Mouse (Mus musculus) forebrain, embryonic 10.5 days (tissue): ENCODE measurements at regions not wholly inside any gene's neighbourhood (a gene's known extent, or its start where the extent isn't known, plus 50 kb on each side); places are given as distances from the start of the nearest gene placed in this dataset.

ENCODE experiments used
- DNase-seq: peaks from one replicate; pipeline ENCODE4 v3.0.0-alpha.2; 2017; ENCODE audit warnings: low spot score; ENCODE audit errors: extremely low spot score
- H3K27ac ChIP-seq: fragments of 300-500 bp; sonication (generic); 2 replicates; pipeline ENCODE4 v1.5.1; 2016; ENCODE audit warnings: mild to moderate bottlenecking
- H3K27me3 ChIP-seq: fragments of 300-500 bp; sonication (generic); 2 replicates; pipeline ENCODE4 v1.6.1; 2016; ENCODE audit warnings: mild to moderate bottlenecking; ENCODE audit not compliant: poor library complexity, severe bottlenecking
- H3K36me3 ChIP-seq: fragments of 300-500 bp; sonication (generic); replicated peaks from 2 replicates; pipeline ENCODE4 v1.6.1; 2016; ENCODE audit warnings: mild to moderate bottlenecking, moderate library complexity
- H3K4me1 ChIP-seq: fragments of 300-500 bp; sonication (generic); 2 replicates; pipeline ENCODE4 v1.6.1; 2016
- H3K4me3 ChIP-seq: fragments of 300-500 bp; sonication (generic); 2 replicates; pipeline ENCODE4 v1.5.1; 2016; ENCODE audit warnings: mild to moderate bottlenecking, moderate library complexity
- H3K9me3 ChIP-seq: fragments of 300-500 bp; sonication (generic); 2 replicates; pipeline ENCODE4 v1.6.1; 2016; ENCODE audit warnings: mild to moderate bottlenecking, moderate library complexity
- WGBS: fragments of 180-500 bp; shearing (Covaris S2); methylation state at CpG from one replicate; pipeline ENCODE4 v1.1.7; 2016; 5-methylcytosine and 5-hydroxymethylcytosine counted together

DNA sequence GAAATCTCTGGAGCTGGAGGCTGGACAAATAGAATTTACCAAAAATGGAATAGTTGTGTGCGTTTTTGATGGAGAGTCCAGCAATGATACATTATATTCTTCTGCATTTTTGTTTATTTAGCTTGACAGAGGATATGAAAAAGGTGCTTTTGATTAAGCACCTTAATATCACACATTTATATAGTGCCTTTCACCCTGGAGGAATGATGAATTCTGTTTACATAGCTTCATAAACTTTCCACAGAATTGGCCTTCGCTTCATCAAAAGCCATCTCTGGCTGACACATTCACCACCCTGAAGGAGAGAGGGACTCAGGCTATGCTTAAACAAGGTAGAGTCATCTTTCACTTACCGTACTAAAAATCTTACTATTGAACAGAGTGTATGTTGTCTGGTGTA lies 208.0 kb upstream of the Chrm2 start:
- Histone ChIP-seq H3K27ac (no peak overlapping the region), H3K4me3 (no peak overlapping the region), H3K4me1 (peaks cover 11% of the 10 kb centered on the region; the same call in 1 of the 2 replicates), H3K36me3 (no peaks in the 10 kb centered on the region), H3K9me3 (no peaks in the 10 kb centered on the region), H3K27me3 (no peaks in the 10 kb centered on the region)
- WGBS = 92% methylated on average over 3 of the region's 3 CpGs
- no peak for DNase-seq

DNA sequence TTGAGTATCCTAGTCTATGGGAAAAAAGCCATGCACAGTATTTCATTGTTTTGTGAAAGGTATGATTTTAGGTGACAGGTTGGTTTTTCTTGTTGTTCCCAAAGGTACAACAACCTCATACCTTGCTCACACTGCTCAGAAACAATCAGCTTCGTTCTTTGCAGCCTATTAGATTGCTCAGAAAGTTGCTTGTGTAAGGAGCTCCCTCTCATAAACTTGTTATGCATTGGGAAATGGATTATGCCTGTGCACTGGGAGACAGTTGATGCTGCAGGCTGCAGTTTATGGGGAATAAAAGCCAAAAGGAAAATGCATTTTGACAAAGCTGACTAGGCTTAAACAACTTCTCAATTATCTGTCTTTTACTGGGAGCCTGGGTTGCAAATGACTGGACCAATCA lies 205.2 kb upstream of the Chrm2 start:
- no peaks in the 10 kb centered on the region for H3K27me3 ChIP-seq
- no peak for DNase-seq
- no peaks in the 10 kb centered on the region for H3K36me3 ChIP-seq
- no peak overlapping the region for H3K4me3 ChIP-seq
- peaks cover 6% of the 10 kb centered on the region; the same call in 1 of the 2 replicates for H3K4me1 ChIP-seq
- no peaks in the 10 kb centered on the region for H3K9me3 ChIP-seq
- WGBS = 75% methylated on average over 1 of the region's 1 CpGs
- H3K27ac ChIP-seq = no peak overlapping the region

DNA sequence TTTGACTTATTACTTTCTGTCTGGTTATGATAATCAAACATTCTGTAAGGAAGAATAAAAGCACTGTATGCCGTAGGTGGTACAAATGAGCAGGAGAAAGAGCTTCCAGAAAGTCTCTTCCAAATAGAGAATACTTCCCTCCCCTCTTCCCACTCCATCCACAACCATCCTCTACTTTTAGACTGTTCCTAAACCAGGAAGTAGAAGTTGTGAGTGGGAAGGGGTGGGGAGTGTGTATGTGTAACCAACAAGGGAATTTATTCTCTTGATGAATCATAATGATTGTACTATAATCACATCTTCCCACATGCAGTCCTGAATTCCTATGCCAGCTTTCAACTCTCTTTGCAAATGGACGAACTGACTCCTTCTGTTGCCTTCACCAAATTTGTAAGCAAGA lies 181.2 kb upstream of the Chrm2 start:
- no peaks in the 10 kb centered on the region for H3K27me3 ChIP-seq
- DNase-seq = no peak
- no peaks in the 10 kb centered on the region for H3K36me3 ChIP-seq
- WGBS = 83% methylated on average over 2 of the region's 2 CpGs
- H3K4me1 ChIP-seq = no peaks in the 10 kb centered on the region
- no peak overlapping the region for H3K4me3 ChIP-seq
- H3K9me3 ChIP-seq = no peaks in the 10 kb centered on the region
- no peak overlapping the region for H3K27ac ChIP-seq

DNA sequence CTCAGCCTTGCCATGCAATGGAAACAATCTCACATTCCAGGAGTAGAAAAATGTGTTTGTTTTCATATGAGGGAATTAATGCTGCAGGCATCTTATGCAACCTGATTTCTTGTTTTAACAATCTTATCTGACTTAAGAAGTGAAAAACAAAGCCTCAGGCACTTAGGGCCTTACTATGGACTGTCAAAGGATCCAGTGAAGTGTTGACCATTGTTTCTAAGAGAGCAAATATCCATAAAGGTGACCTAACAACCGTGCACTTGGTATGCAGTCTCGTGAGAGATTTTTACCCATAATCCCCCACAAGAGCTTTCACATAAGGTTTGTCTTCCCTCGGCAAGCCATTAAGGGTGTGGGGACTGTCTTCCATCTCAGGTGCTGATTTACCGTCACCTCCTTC lies 166.6 kb upstream of the Chrm2 start:
- no peaks in the 10 kb centered on the region for H3K9me3 ChIP-seq
- WGBS = 77% methylated on average over 4 of the region's 4 CpGs

DNA sequence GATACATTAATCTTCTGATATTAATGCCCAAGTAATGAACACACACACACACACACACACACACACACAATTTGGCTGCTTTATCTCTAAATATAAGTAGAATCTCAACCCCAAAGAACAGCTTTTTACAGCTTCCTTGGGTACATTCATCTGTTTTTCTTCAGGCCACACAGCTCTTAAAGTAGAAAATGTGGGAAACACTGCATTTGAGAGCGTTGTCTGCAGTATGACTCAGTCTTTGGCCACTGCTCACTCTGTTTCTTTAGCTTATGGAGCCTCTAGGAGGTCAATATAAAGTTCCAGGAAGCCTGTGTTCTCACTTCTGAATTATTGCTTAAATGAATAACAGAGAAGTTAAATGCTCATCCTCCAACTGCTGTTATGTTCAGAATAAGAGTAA lies 153.4 kb upstream of the Chrm2 start:
- H3K27ac ChIP-seq = no peak overlapping the region
- H3K4me1 ChIP-seq = no peaks in the 10 kb centered on the region
- WGBS = 88% methylated on average over 1 of the region's 1 CpGs
- H3K9me3 ChIP-seq = no peaks in the 10 kb centered on the region
- no peaks in the 10 kb centered on the region for H3K36me3 ChIP-seq
- H3K4me3 ChIP-seq = no peak overlapping the region
- no peaks in the 10 kb centered on the region for H3K27me3 ChIP-seq
- DNase-seq = no peak

More for the DNA sequence above, 166.6 kb upstream of the Chrm2 start:
- Histone ChIP-seq H3K4me3 (no peak overlapping the region), H3K4me1 (peaks cover 7% of the 10 kb centered on the region), H3K27ac (no peak overlapping the region), H3K27me3 (no peaks in the 10 kb centered on the region), H3K36me3 (no peaks in the 10 kb centered on the region)
- DNase-seq = no peak

DNA sequence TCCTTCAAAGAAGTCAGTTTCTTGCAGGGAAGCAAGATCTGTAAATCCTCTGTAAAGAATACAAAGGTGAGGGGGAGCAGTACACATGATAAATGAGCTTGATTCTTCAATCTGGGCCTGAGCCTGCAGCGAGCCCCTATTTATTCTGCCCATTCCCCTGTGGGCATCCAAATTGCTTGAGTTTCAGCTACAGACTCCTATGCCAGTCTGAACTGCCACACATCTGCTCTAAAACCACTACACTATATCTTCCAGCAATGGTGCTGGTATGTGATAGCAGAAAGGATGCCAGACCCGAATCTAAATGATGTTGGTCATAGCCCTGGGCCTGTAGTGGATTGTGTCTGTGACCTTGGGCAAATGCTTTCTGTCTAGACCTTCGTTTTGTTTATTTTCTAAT lies 140.9 kb upstream of the Chrm2 start:
- H3K36me3 ChIP-seq = no peaks in the 10 kb centered on the region
- 85% methylated on average over 3 of the region's 3 CpGs for WGBS
- no peaks in the 10 kb centered on the region for H3K4me1 ChIP-seq
- H3K9me3 ChIP-seq = no peaks in the 10 kb centered on the region
- no peaks in the 10 kb centered on the region for H3K27me3 ChIP-seq
- no peak overlapping the region for H3K4me3 ChIP-seq
- no peak for DNase-seq
- no peak overlapping the region for H3K27ac ChIP-seq

DNA sequence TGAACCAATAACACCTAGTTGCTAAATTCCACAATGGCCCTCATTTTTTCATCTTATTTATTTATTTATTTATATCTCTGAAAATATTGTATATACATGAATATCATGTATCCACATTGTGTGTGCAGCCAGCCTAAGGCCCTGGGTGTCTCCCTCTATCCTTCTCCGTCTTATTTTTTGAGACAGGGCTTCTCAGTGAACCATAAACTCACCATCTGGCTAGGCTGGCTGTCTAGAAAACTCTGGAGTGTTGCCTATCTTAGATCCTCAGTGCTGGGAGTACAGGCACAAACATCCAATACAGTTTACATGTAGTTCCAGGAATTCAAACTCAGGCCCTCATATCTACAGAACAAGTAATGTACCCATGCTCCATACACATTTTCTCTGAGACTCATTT lies 139.7 kb upstream of the Chrm2 start:
- WGBS = 88% methylated on average over 1 of the region's 1 CpGs

DNA sequence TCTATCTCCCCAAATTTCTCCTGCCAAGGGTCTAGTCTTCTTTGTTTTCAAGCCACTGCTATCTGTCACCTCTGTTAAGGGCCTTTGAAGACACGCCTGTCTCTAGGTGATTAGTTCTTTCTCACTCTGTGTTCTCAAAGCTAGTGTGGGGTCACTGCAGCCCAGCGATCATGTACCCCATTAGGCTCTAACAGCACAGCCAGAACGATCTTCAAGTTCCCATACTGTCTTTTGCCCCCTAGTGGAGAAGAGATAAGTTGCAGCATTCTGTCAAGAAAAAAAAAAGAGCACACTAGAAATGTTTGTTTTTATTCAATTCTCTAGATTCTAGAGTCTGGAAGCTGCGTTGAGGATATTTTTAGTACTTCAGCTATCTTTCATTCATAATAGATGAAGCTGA lies 138.8 kb upstream of the Chrm2 start:
- H3K27ac ChIP-seq = no peak overlapping the region
- H3K4me3 ChIP-seq = no peak overlapping the region
- no peaks in the 10 kb centered on the region for H3K9me3 ChIP-seq
- H3K27me3 ChIP-seq = no peaks in the 10 kb centered on the region
- no peaks in the 10 kb centered on the region for H3K4me1 ChIP-seq
- 40% methylated on average over 4 of the region's 4 CpGs for WGBS
- no peaks in the 10 kb centered on the region for H3K36me3 ChIP-seq
- DNase-seq = peak; percentile 16

More for the DNA sequence above, 139.7 kb upstream of the Chrm2 start:
- H3K4me1 ChIP-seq = no peaks in the 10 kb centered on the region
- H3K4me3 ChIP-seq = no peak overlapping the region
- no peaks in the 10 kb centered on the region for H3K9me3 ChIP-seq
- H3K36me3 ChIP-seq = no peaks in the 10 kb centered on the region
- no peak for DNase-seq
- no peak overlapping the region for H3K27ac ChIP-seq
- H3K27me3 ChIP-seq = no peaks in the 10 kb centered on the region

DNA sequence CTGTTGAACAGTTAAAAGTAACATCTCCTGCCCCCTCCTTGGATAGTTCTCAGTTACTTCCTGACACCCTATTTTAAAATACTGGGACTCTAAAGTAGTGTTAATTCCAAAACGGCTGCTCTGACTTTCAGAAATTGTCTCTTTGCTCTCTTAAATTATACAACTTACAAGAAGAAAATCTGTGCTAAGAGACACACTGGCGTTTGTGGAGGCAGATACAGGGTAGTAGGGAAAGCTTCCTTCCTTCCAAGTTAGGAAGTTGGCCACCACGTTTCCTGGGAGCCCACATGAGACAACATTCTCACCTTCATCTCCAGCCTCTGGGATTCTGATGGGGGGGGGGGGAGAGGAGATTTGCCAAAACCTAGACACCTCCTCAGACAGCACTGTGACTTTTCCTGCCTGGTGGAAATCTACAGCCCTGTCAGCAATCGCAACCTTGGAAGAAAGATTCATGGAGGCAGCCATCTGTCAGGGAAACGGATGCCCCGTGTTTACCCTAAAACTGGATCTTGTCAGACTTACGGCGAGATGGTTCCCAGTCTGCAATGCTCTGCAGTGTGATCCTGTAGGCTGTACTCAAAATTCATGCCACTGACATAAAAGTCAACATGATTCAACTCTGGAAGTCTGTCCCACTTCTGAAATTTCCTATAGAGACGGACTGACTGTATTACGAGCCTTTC lies 121.0 kb upstream of the Chrm2 start:
- no peak overlapping the region for H3K27ac ChIP-seq
- WGBS = 91% methylated on average over 10 of the region's 10 CpGs
- H3K4me1 ChIP-seq = no peaks in the 10 kb centered on the region
- H3K4me3 ChIP-seq = no peak overlapping the region
- H3K9me3 ChIP-seq = peaks cover 3% of the 10 kb centered on the region; the same call in 1 of the 2 replicates
- H3K27me3 ChIP-seq = no peaks in the 10 kb centered on the region
- no peak for DNase-seq
- no peaks in the 10 kb centered on the region for H3K36me3 ChIP-seq

DNA sequence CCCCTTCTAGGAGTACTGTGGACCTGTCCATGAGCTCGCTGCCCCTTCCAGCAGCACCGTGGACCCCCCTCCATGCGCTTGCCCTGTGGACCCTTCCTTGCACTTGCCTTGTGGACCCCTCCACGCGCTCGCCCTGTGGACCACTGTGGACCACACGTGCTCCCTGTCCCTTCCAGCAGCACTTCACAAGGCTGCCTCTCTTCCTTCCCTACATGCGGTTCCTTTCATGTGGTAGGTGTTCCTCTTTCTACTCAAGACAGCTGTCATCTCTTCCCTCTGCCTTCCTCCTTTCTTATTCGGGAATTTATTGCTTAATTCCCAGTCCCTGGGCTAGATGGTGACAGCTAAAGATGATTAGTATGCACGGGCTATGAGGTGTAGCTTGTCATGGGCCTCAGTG lies 101.2 kb upstream of the Chrm2 start:
- no peaks in the 10 kb centered on the region for H3K4me1 ChIP-seq
- H3K9me3 ChIP-seq = no peaks in the 10 kb centered on the region
- no peaks in the 10 kb centered on the region for H3K27me3 ChIP-seq
- 85% methylated on average over 10 of the region's 10 CpGs for WGBS
- H3K4me3 ChIP-seq = no peak overlapping the region
- no peak for DNase-seq
- H3K36me3 ChIP-seq = no peaks in the 10 kb centered on the region
- H3K27ac ChIP-seq = no peak overlapping the region

DNA sequence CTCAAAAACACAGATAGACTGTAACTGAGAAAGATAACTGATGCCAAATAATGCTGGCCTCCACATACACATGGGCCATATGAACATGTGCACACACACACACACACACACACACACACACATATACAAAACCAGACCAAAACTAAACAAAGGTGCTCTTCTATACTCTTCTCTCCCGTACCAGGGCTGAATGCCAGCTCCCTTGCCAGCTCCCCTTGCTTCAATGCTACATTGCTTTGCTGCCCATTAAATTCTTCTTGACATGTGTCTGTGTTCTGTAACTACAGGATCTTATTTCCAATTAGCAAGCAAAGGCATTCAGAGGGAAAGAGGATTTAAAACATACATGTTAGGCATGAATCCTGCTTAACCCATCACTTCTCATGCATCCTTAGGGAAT lies 74.3 kb upstream of the Chrm2 start:
- no peaks in the 10 kb centered on the region for H3K36me3 ChIP-seq
- no peak overlapping the region for H3K4me3 ChIP-seq
- no peaks in the 10 kb centered on the region for H3K9me3 ChIP-seq
- H3K4me1 ChIP-seq = no peaks in the 10 kb centered on the region
- DNase-seq = no peak
- H3K27me3 ChIP-seq = no peaks in the 10 kb centered on the region
- whole genome bisulfite sequencing = 76% methylated on average over 1 of the region's 1 CpGs
- H3K27ac ChIP-seq = no peak overlapping the region
